Mouse (Mus musculus) forebrain, embryonic 15.5 days (tissue): ENCODE measurements around the gene Ano3. TPM values are rescaled to one million over a fixed set of nuclear protein-coding genes. Genes with fewer than 3 reads are reported as not detected.
A peak's percentile ranks its signal among the peaks of the same experiment; 100 is the strongest.

ENCODE experiments used
- ATAC-seq: fragments of 200-750 bp; cut with Nextera tagmentation; replicated peaks from 2 replicates; pipeline ENCODE4 v1.8.0; 2017; ENCODE audit warnings: mild to moderate bottlenecking, moderate TSS enrichment, moderate library complexity
- H3K27ac ChIP-seq: fragments of 300-500 bp; sonication (generic); replicated peaks from 2 replicates; pipeline ENCODE4 v1.5.1; 2015; ENCODE audit warnings: mild to moderate bottlenecking, inconsistent platforms
- H3K27me3 ChIP-seq: fragments of 300-500 bp; sonication (generic); 2 replicates; pipeline ENCODE4 v1.6.1; 2015; ENCODE audit warnings: inconsistent platforms
- H3K36me3 ChIP-seq: fragments of 300-500 bp; sonication (generic); 2 replicates; pipeline ENCODE4 v1.6.1; 2015; ENCODE audit warnings: mild to moderate bottlenecking, inconsistent platforms
- H3K4me1 ChIP-seq: fragments of 300-500 bp; sonication (generic); 2 replicates; pipeline ENCODE4 v1.6.1; 2015; ENCODE audit warnings: inconsistent platforms
- H3K4me2 ChIP-seq: fragments of 300-500 bp; sonication (generic); replicated peaks from 2 replicates; pipeline ENCODE4 v1.6.1; 2015; ENCODE audit warnings: mild to moderate bottlenecking, inconsistent platforms
- H3K4me3 ChIP-seq: fragments of 300-500 bp; sonication (generic); 2 replicates; pipeline ENCODE4 v1.5.1; 2015; ENCODE audit warnings: mild to moderate bottlenecking, inconsistent platforms
- H3K9ac ChIP-seq: fragments of 300-500 bp; sonication (generic); replicated peaks from 2 replicates; pipeline ENCODE4 v1.6.1; 2015; ENCODE audit warnings: mild to moderate bottlenecking, inconsistent platforms
- H3K9me3 ChIP-seq: fragments of 300-500 bp; sonication (generic); 2 replicates; pipeline ENCODE4 v1.6.1; 2016; ENCODE audit warnings: inconsistent platforms
- WGBS: fragments of 180-500 bp; shearing (Covaris S2); methylation state at CpG from one replicate; pipeline ENCODE4 v1.1.7; 2015; ENCODE audit warnings: mixed read lengths; 5-methylcytosine and 5-hydroxymethylcytosine counted together
- polyA plus RNA-seq: library from polyadenylated mRNA; unstranded; fragments of >200 nt; fragmentation: Nextera tagmentation; extraction: Ambion mirVana; gene quantifications from 2 replicates; pipeline ENCODE4 v1.2.1, GENCODE M21; 2015

The Ano3 gene
- polyA plus RNA-seq, 1 experiment from 2014 or later, result 0.87 TPM

- ATAC-seq, result no peak
- no peaks in the 10 kb centered on the region for H3K4me1 ChIP-seq
- no peaks in the 10 kb centered on the region for H3K27me3 ChIP-seq
Measured at GRCm38 (mm10) chr2:110709436-110709835, 241.3 kb downstream of the Ano3 start.

GRCm38 (mm10) chr2:110671071-110671624 lies 279.6 kb downstream of the Ano3 start:
- H3K27ac ChIP-seq, result no peak overlapping the region
- WGBS, result 86% methylated on average over 2 of the region's 2 CpGs

More at GRCm38 (mm10) chr2:110709436-110709835, 241.3 kb downstream of the Ano3 start:
- Histone ChIP-seq H3K9ac (no peak overlapping the region), H3K9me3 (no peaks in the 10 kb centered on the region), H3K36me3 (no peaks in the 10 kb centered on the region), H3K4me2 (no peak overlapping the region), H3K27ac (no peak overlapping the region), H3K4me3 (no peak overlapping the region)
- 94% methylated on average over 3 of the region's 3 CpGs for whole genome bisulfite sequencing

GRCm38 (mm10) chr2:110663329-110663728 lies 287.4 kb downstream of the Ano3 start:
- H3K4me3 ChIP-seq, result no peak overlapping the region
- 46% methylated on average over 4 of the region's 4 CpGs for WGBS
- peak; percentile 76 for ATAC-seq
- H3K4me2 ChIP-seq, result no peak overlapping the region
- no peak overlapping the region for H3K9ac ChIP-seq
- no peaks in the 10 kb centered on the region for H3K36me3 ChIP-seq
- H3K4me1 ChIP-seq, result no peaks in the 10 kb centered on the region
- H3K27me3 ChIP-seq, result no peaks in the 10 kb centered on the region
- no peaks in the 10 kb centered on the region for H3K9me3 ChIP-seq
- H3K27ac ChIP-seq, result no peak overlapping the region

More at GRCm38 (mm10) chr2:110671071-110671624, 279.6 kb downstream of the Ano3 start:
- H3K27me3 ChIP-seq, result no peaks in the 10 kb centered on the region
- H3K9me3 ChIP-seq, result no peaks in the 10 kb centered on the region
- no peak overlapping the region for H3K4me2 ChIP-seq
- H3K4me1 ChIP-seq, result no peaks in the 10 kb centered on the region
- ATAC-seq, result no peak
- no peak overlapping the region for H3K9ac ChIP-seq
- no peak overlapping the region for H3K4me3 ChIP-seq
- H3K36me3 ChIP-seq, result no peaks in the 10 kb centered on the region

GRCm38 (mm10) chr2:110644846-110645245 lies 305.9 kb downstream of the Ano3 start:
- no peak overlapping the region for H3K4me3 ChIP-seq
- H3K27ac ChIP-seq, result no peak overlapping the region
- H3K9ac ChIP-seq, result no peak overlapping the region
- H3K4me2 ChIP-seq, result no peak overlapping the region
- ATAC-seq, result no peak
- no peaks in the 10 kb centered on the region for H3K9me3 ChIP-seq
- no peaks in the 10 kb centered on the region for H3K36me3 ChIP-seq
- no peaks in the 10 kb centered on the region for H3K4me1 ChIP-seq
- no peaks in the 10 kb centered on the region for H3K27me3 ChIP-seq

- Histone ChIP-seq H3K4me1 (no peaks in the 10 kb centered on the region), H3K9me3 (no peaks in the 10 kb centered on the region), H3K4me2 (no peak overlapping the region), H3K4me3 (no peak overlapping the region), H3K27me3 (no peaks in the 10 kb centered on the region), H3K27ac (no peak overlapping the region), H3K36me3 (no peaks in the 10 kb centered on the region), H3K9ac (no peak overlapping the region)
- WGBS, result 80% methylated on average over 1 of the region's 1 CpGs
- no peak for ATAC-seq
Measured at GRCm38 (mm10) chr2:110644358-110644757, 306.4 kb downstream of the Ano3 start.

Other genes with a start within 250 kb of the Ano3 start
- gene Muc15, start 229.6 kb downstream of the Ano3 start, polyA plus RNA-seq, result 0.06 and 0.13 TPM in 2 replicates
- gene Gm13941, start 155.1 kb upstream of the Ano3 start, polyA plus RNA-seq, result not detected in 2 replicates
- not detected in 2 replicates for gene Gm15130, start 202.0 kb upstream of the Ano3 start, polyA plus RNA-seq